Mouse (Mus musculus) heart, postnatal 25 days (tissue): Measurements from ENCODE around the gene Aurka. TPM values are rescaled to one million over a fixed set of nuclear protein-coding genes. Genes with fewer than 3 reads are reported as not detected.

Source experiments
- DNase-seq: peaks from one replicate; pipeline ENCODE4 v3.0.0; 2022; ENCODE audit warnings: low spot score
- intact Hi-C: fragments of 180-260 bp; cut with DNase I; formaldehyde crosslinking; loops from one replicate; pipeline ENCODE4 v1.15.1; 2025
- total RNA-seq, 2 experiments: library from RNA; stranded (reverse); gene quantifications; 2 replicates each; pipeline ENCODE4 v1.2.3; 2021

Gene Aurka
- total RNA-seq, 2 experiments from 2014 or later = 0.83 to 0.89 TPM

DNA sequence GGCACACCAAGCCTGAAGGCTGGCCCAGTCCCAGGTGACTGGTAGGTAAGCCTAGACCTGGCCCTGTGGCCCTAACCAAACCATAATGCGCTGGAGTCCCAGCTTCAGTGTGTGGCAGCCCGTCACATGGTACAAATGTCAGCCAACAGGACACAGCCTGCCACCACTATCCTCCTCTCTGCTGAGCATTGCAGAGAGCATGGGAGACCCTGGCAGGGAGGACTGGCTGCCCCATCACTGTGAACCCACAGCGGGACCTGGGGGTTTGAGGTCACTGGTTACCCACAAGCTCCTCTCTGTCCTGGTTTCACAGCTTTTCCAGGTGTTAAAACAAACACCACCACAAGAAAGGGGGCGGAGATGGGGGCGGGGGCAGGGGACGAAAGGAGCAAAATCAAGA lies 20.0 kb upstream of the Aurka start:
- intact Hi-C loops = no loop called here
- DNase-seq = no peak

DNA sequence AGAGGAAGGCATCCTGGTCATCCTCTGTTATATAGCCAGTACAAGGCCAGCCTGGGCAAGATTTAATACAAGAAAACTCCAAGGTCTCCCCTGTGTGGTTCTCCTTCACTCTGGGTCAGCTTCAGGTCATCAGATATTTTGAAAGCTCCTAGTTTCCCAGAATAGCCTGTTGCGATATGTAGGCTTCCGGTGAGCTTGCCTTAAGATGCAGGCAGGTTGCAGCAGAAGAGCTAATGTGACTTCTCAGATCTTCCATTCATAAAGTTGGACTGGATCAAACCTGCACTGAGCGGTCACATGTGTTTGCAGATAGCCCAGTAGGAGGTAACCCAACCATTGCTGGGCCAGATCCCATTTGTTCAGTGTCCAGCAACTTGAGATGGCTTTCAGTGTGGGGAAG lies 14.4 kb upstream of the Aurka start:
- intact Hi-C loops = no loop called here
- DNase-seq = no peak

DNA sequence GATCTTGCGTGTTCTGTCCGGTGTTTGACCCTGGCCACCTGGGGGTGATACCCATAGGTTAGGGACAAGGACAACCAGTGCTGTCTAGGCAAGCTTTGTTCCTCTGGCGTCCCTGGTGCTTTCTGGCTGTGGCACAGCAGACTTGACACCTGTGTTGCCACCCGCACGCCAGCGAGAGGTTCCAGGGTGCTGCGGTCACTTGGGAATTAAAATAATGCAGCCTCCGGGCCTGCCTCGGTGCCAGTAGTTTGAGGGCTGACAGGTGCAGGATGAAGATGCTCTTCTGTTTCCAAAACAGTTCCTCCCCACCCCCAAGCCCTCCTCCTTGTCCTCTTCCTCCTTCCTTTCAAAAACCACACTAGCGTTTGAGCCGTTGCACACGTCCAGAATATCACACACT lies 11.6 kb upstream of the Aurka start:
- intact Hi-C loops = no loop called here
- no peak for DNase-seq

DNA sequence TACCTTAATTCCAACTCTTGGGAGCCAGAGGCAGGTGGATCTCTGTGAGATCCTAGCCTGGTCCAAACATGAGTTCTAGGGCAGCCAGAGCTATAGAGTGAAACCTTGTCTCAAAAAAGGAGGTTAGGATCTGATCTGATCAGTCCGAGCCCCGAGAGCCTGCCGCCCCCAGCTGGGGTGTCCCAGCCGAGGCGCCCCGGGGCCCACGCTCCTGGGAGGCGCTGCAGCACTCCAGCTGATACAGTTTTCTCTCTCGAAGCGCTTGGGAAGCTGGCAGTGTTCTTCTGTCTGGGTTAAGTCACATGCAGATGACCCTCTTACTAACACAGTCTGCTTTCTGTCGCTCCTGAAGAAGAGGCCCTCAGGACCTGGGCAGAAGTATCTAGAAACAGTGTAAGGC lies 11.0 kb upstream of the Aurka start:
- intact Hi-C loops = no loop called here

DNA sequence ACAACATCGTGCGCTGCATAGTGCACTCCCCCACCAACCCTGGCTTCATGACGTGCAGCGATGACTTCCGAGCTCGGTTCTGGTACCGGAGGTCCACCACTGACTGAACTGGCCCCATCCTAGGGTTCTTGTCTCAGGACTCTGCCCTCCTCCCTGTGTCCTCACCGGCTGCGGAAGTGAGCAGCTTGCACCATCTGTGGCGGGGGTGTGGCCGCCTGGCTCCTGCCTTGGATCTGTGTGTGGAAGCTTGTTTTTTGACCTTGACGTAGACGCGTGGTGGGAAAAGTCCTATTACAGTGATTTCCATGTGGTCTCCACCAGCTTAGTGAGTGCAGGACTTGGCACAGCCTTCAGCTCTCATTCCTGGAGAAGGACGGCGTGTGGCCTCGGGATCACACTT lies 10.2 kb upstream of the Aurka start:
- intact Hi-C loops = no loop called here
- no peak for DNase-seq

More for the DNA sequence above, 11.0 kb upstream of the Aurka start:
- DNase-seq = no peak

DNA sequence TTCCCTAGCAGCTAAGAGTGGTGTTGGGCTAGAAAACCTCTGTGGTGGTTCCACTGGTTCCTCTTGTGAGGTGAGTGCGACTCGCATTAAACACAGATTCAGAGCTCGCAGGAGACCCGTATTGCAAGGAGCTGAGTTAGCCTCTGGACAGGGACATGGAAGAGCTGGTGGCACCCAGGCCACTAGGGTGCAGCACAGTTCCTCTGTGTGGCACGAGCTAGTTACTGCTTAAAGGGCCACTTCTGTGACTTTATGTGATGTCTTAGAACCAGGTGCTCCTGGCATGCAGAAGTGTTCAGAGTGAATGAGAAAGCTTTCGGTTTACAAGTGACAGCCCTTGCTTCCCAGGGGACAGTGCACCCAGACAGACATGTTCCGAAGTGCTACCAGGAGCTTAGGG lies 8.0 kb upstream of the Aurka start:
- no peak for DNase-seq

DNA sequence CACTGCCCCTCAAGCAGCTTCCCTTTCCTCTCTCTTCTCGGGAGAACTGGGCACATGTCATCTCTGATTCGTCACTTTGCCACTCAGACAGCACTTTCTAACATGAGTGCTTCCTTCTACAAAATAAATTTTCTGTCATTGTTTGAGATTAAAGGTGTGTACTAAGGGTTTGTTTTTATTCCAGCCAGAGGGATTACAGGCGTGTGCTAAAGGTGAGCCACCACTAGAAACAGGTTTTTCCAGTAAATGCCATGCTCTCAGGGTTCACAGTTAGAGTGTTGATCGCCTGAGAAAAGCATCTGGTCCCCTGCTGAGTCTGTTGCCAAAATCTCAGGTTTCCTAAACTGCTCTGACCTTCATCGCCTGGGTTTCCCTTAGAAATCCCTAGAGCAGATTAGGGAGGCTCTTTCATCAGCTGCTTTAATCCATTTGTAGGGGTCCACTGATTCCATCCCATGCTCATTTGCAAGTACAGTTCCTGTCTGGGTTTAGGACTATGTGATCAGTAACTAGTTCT lies 6.7 kb upstream of the Aurka start:
- intact Hi-C loops = no loop called here
- no peak for DNase-seq

More for the DNA sequence above, 8.0 kb upstream of the Aurka start:
- intact Hi-C loops = no loop called here

DNA sequence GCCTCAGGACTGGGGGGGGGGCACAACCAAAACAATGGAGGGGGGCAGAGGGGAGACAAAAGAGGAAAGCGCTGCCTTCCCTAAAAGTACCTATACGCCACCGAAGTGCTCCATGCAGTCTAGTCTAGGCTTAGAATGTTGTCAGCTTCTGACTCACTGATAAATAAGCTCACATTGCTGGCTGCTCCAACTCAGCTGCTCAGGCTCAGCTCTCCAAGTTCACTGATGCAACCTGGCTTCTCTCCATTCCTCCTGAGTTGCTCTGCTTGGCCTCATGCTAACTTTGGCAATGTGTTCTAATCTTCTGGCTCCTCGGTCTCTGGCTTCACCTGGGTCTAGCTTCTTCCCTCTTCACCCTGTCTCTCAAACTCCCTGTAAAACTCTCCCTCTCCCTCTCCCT lies 6.2 kb upstream of the Aurka start:
- intact Hi-C loops = no loop called here
- no peak for DNase-seq

DNA sequence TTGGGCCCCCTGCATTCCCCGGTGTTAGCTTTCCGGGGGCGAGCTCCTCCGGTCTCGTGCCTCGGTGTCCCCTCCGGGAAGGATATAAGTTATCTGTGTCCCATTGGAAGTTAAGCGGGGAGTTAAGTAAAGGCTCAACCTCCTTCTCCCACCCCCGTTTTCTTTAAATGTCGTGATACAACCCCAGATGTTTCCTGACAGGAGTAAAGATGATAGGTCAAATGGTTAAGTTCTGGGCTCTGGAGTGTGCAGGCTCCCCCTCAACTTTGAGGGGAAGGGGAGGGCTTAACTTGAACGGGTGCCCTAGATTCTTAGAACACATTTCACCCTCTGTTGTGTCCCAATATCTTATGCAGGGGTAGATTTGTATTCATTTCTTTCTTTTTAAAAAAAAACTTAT lies 923 bp upstream of the Aurka start:
- intact Hi-C loops = loop anchor here (2.0 kb wide), 1 partner anchor 68 kb away; no protein-coding TSS in a partner anchor
- no peak for DNase-seq

DNA sequence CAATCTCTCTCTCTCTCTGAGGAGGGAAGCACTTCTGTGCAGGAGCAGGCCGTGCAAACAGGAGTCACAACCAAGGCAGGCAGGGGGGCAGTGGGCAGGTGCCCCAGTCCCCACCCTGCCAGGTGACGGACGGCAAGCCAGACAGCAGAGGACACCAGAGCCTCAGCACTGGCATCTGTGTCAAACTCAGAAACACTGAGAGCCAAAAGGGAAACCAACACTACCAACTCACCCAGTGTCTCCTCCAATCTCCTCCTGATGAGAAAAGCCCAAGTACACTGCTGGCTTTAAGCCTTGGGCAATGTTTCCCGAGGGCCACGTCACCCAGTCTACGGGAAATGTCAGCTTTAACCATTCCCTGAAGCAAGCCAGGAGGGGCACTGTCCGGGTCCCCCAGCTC lies 7.2 kb downstream of the Aurka start:
- DNase-seq = no peak
- intact Hi-C loops = no loop called here

DNA sequence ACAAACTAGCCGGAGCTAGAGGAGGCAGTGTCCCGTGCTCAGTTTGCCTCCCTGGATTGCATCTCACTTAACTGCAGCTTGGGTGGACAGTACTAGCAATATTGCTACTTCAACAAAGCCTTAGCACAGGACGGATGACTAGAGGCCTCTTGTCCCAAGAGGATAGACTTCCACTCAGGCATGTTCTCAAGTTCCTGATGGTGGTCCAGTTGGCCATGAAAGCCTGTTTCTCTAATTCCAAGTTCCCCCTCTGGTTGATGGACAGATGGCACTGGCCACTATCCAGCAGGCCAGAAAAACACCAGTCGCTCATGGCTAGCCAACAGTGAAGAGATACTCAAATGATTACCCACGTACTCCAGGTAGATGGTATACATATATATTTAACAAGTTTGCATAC lies 14.5 kb downstream of the Aurka start:
- no peak for DNase-seq
- intact Hi-C loops = no loop called here

DNA sequence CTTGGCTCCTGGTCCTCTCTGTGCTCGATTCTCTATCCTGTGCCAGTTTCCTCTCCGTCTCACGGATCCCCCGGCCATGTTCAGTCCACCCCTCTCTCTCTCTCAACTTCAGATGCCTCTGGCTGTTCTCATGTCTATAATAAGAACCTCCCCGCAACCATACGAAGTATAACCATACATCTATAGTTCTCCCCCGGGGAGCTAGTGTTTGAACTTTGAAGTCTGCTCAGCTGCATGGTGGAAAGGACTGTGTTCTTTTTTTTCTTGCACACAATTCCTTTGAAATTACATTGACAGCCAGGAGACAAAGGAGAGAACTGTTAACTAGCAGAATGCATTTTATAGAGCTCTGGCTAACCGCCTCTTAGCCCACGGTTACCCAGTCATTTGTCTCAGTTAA lies 15.6 kb downstream of the Aurka start:
- intact Hi-C loops = no loop called here
- no peak for DNase-seq

DNA sequence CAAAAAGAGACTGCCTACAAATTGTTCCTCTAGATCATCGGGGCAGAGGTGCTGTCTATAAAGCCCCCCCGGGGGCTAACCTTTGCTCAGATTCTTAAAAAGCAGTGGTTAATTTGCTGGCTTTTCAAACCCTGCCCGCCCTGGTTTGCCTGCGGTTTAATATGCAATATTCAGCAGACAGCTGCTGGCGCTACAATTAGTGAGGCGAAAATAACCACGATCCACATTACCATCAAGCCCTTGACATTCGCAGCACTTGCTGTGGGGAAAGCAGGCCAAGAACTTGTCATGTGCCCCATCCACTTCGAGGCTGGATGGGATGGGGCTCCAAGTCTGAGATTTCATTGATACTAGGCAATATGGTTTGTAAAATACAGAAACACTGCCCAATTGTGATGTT lies 17.1 kb downstream of the Aurka start:
- no peak for DNase-seq
- intact Hi-C loops = no loop called here

DNA sequence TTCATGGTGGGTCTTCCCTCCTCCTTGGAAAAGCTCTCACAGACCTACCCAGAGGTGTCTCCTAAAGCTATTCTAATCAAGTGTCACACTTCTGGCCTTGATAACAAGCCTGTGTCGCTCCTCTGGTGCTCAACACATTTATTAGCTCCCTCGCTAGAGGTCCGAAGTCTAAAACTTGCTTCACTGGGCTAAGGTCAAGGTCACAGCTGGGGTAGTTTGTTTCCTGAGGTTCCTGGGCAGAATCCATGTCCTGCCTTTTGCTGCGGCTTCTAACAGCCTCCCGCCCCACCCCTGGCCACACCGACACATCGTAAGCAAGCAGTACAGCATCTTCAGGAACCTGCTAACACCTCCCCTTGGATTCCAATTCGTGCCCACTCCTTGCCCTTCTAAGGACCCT lies 19.6 kb downstream of the Aurka start:
- no peak for DNase-seq
- intact Hi-C loops = no loop called here

DNA sequence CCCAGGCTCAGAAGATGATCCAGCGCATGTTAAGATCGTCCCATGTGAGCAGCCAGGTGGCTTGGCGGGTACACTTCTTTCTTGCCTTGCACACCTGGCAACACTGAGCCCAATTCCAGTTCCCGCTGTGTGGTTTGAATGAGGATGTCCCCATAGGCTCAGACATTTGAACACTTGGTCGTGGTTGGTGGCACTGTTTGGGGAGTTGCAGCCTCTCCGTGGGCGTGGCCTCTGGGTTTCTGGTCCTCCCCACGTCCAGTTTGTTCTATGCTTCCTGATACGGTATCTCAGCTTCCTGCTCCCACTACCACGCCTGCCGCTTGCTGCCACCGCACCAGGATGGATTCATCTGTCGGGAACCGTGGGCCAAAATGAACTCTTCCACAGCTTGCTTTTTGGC lies 20.6 kb downstream of the Aurka start:
- no peak for DNase-seq
- intact Hi-C loops = no loop called here

DNA sequence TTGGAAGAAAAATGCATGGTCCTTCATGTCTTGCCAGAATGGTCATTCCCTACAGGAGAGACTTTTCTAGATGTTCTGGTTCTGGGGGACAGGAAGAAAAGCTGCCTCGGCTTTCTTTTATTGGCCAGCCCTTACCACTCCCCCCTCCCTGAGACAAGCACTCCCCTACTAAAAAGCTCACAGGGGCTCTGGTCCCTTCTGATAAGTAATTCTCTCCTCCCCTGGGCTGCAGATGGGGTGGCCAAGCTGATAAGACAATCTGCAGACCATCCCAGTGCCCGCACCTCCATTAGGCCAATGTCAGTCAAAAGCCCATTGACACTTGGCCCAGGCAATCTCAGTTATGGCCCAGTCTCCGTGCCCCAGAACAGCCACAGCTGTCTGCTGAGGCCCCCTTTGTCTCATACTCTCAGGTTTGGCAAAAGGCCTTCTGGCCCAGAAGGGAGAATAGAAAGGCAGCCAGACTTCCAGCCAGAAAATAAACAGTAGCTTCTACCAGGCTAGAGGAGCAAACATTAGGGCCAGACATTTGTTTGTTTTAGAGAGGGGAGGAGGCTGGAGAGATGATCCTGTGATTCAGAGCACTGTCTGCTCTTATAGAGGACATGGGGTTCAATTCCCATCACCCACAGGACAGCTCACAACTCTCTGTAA lies 21.9 kb downstream of the Aurka start:
- no peak for DNase-seq
- intact Hi-C loops = no loop called here

DNA sequence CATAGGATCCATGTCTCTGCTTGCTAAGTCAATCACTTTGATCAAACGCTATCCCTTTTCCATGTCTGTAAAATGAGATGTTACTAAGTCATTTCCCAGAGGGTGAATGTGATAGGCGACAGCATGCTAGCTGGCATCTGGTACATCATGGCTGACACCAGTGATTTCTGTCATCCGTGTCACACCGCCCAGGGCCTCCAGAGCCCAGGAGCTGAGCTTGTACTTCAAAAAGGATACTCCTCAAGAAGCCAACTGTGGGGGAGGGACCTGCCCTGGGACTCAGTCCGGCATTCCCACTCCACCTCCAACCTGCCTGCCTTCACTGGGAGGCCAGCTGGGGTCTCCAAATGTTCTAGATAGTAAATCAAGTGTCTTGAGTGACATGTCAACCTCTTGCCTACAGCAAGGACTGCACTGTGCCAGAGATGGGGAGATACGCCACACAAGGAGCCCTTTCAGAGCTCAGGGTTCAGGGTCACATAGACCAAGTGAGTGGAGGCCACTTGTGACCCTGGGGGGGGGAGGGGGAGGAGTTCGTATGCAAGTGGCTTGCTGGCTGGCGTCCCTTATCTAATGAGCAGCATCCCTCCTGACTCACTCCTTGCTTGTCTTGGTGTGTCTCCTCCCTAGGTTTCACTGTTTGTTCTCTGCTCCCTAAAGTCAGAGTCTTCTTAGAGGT lies 23.3 kb downstream of the Aurka start:
- DNase-seq = no peak
- intact Hi-C loops = loop anchor here (2.0 kb wide), 2 partner anchors 22 to 94 kb away; partner anchors contain the start of gene Rtf2

DNA sequence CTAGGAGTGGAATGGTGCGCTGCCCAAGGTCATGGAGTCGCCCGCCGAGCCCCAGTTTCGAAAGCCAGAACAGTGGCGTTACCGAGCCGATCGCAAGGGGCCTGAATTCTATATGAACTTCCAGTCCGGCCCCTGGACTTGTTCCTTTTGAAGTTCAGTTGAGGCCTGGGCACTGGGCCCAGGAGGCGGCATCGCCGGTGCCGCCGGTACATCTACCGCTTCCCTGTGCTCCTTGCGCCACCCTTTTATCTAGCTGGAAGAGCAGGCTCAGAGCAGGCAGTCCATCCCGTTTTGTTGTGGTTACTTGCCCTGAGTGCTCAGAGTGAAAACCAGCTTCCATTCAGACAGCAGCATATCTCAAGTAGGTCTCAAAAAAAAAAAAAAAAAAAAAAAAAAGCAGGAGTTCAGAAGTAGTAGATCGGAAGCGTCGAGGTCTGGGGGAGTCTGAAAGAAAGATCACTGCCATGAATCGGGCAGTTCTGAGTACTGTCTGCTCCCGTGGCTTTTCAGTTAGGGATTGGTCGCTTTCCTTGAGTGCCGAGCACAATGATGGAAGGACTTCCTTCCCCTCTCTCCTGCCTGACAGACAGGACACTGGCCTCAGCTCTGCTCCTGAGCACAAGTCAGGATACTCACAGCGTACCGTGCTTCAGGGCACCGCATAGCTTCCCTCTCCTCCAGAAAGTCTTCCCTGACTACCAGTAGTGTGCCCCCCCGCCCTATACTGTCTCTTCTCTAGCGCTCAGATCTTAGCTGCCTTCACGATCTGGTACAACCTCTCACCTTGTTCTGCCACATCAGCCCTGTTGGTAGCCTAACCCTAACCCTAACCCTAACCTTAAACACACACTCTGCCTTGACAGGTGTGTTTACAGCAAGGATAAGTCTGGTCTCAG lies 24.1 kb downstream of the Aurka start:
- peak; percentile 16 for DNase-seq
- intact Hi-C loops = loop anchor here (2.0 kb wide), 2 partner anchors 23 to 95 kb away; partner anchors contain the start of gene Rtf2

DNA sequence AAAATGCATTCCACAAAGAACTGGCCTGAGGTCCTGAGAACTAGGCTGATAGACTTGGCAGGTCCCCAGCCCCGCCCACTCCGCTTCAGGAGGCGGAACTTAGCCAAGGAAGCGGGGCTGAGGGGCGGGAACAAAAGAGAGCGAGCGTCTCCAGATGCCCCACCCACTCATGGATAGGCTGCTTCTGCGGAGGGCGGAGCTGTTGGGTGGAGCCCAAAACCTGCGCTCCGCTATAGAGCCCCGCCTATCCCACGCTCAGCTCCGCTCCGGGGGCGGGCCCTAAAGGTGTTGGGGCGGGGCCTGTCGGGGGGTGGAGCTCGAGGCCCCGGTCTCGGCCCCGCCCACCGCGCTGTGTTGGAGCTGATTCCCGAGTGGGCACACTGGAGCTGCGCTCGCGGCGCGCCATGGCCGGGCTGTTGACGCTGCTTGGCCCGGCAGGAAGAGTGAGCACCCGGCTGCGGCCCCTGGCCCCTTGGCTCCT lies 25.0 kb downstream of the Aurka start, which contains the start of gene Fam210b:
Gene Fam210b (plus strand): TSS at position 308 of the 481 bp plus-strand sequence.
- DNase-seq = peak; percentile 96
- intact Hi-C loops = no loop called here

DNA sequence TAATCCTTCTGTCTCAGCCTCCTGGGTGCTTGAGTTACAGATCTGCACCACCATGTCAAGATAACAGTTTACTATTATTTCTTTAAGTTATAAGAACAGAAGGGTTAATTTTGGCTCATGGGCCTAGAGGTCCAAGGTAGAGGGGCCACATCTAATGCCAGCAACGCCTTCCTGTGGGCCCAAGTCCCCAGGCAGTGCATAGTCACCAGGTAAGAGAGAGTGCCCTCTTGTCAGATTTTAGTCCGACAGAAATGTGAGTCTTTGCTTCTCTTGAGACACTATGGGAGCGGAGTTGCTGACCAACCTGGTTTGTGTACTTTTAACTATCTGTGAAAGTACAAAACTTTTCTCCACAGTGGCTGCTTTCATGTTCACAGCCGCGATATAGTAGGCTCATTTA lies 25.7 kb downstream of the Aurka start:
- intact Hi-C loops = no loop called here
- DNase-seq = no peak
